In genomic region chr10:79970415-79971182, GRCm38 (mm10) we compare ENCODE assay signal across 9 mouse cellular contexts. TPM values are rescaled to one million over a fixed set of nuclear protein-coding genes. Genes with fewer than 3 reads are reported as not detected.
A peak's percentile ranks its signal among the peaks of the same experiment; 100 is the strongest.
DNase-seq lines count a peak whose midpoint lies in the region; ATAC-seq and TF ChIP-seq lines count a peak whose summit lies in the region.
"Had no signal": no experiment of that assay in that cellular context is flagged by ENCODE, and none has a peak within 500 bp of the region (broad histone marks: within the 10 kb centered on the region; RNA-seq: fewer than 3 reads in every experiment).

Grin3b (plus strand) TSS chr10:79970715.

- peak within 1 kb of the TSS; percentile 62 for H3K9ac ChIP-seq in heart, embryonic 12.5 days
- H3K9ac ChIP-seq in forebrain, embryonic 16.5 days (replicated peaks; ENCODE audit: low read depth, low read length), result peak within 1 kb of the TSS; percentile 44
- no peak within 1 kb of the TSS for H3K9ac ChIP-seq in liver, embryonic 15.5 days

- H3K4me3 ChIP-seq in heart, embryonic 12.5 days, result peak within 1 kb of the TSS; percentile 47
- peak within 1 kb of the TSS; percentile 32 for H3K4me3 ChIP-seq in bone marrow macrophage, adult 2 months (ENCODE audit: insufficient read depth, low read length)
- peak within 1 kb of the TSS; percentile 37 for H3K4me3 ChIP-seq in forebrain, embryonic 16.5 days (replicated peaks; ENCODE audit: low read length)
- peak within 1 kb of the TSS; percentile 14 for H3K4me3 ChIP-seq in liver, embryonic 15.5 days (replicated peaks)

- TF ChIP-seq POLR2A in bone marrow macrophage, adult 2 months (IDR thresholded peaks at IDR 0.05; ENCODE audit: borderline replicate concordance, low read depth, low read length), result no peak

- peaks cover 14% of the 10 kb centered on the region for H3K4me1 ChIP-seq in heart, embryonic 12.5 days (replicated peaks)
- H3K4me1 ChIP-seq in bone marrow macrophage, adult 2 months (ENCODE audit: control insufficient read depth, insufficient read depth, low read length), result peaks cover 13% of the 10 kb centered on the region
- peaks cover 11% of the 10 kb centered on the region for H3K4me1 ChIP-seq in forebrain, embryonic 16.5 days (replicated peaks; ENCODE audit: control insufficient read depth, insufficient read depth, low read length)
- peaks cover 5% of the 10 kb centered on the region; the same call in 1 of the 2 replicates for H3K4me1 ChIP-seq in liver, embryonic 15.5 days (replicated peaks)

- no peak for ATAC-seq in heart, embryonic 12.5 days (ENCODE audit: insufficient number of reproducible peaks, low FRiP score)
- ATAC-seq in forebrain, embryonic 16.5 days, result no peak; the same call in 1 of the 2 replicates
- ATAC-seq in liver, embryonic 15.5 days (ENCODE audit: insufficient read depth), result no peak
- no peak for ATAC-seq in erythroid progenitor cell, adult 5-6 weeks (replicated peaks; ENCODE audit: low FRiP score, poor library complexity, severe bottlenecking)

- peak within 1 kb of the TSS; percentile 80 for H3K4me2 ChIP-seq in heart, embryonic 12.5 days
- H3K4me2 ChIP-seq in forebrain, embryonic 16.5 days (ENCODE audit: low read length), result peak within 1 kb of the TSS; percentile 57
- H3K4me2 ChIP-seq in liver, embryonic 15.5 days, result peak within 1 kb of the TSS; percentile 44

- H3K27ac ChIP-seq in heart, embryonic 12.5 days (ENCODE audit: poor library complexity, severe bottlenecking), result no peak within 1 kb of the TSS
- H3K27ac ChIP-seq in bone marrow macrophage, adult 2 months (ENCODE audit: insufficient read depth, low read depth, low read length), result no peak within 1 kb of the TSS
- H3K27ac ChIP-seq in forebrain, embryonic 16.5 days (ENCODE audit: low read length), result no peak within 1 kb of the TSS
- no peak within 1 kb of the TSS for H3K27ac ChIP-seq in liver, embryonic 15.5 days (replicated peaks)
- H3K27ac ChIP-seq: macrophage had no signal

- H3K9me3 ChIP-seq in heart, embryonic 12.5 days (replicated peaks), result no peaks in the 10 kb centered on the region
- no peaks in the 10 kb centered on the region for H3K9me3 ChIP-seq in forebrain, embryonic 16.5 days (ENCODE audit: control insufficient read depth, low read length)
- H3K9me3 ChIP-seq in liver, embryonic 15.5 days (replicated peaks), result no peaks in the 10 kb centered on the region

- 7% methylated on average over 47 of the region's 47 CpGs for WGBS in heart, embryonic 12.5 days
- WGBS in forebrain, embryonic 16.5 days, result 8% methylated on average over 46 of the region's 47 CpGs
- 7% methylated on average over 46 of the region's 47 CpGs for WGBS in liver, embryonic 15.5 days (ENCODE audit: insufficient replicate concordance)

- no peak for DNase-seq in heart, adult 11 months
- no peak for DNase-seq in ovary, postnatal 36 days (ENCODE audit: low spot score)
- DNase-seq in urinary bladder, postnatal 14 days (ENCODE audit: low spot score), result no peak

- TF ChIP-seq CTCF in bone marrow macrophage, adult 2 months (IDR thresholded peaks at IDR 0.05; ENCODE audit: low read depth, low read length), result no peak

- peaks cover 43% of the 10 kb centered on the region for H3K36me3 ChIP-seq in heart, embryonic 12.5 days
- peaks cover 18% of the 10 kb centered on the region for H3K36me3 ChIP-seq in forebrain, embryonic 16.5 days (ENCODE audit: control insufficient read depth, insufficient read depth)
- peaks cover 33% of the 10 kb centered on the region for H3K36me3 ChIP-seq in liver, embryonic 15.5 days (replicated peaks)

- H3K27me3 ChIP-seq in heart, embryonic 12.5 days (replicated peaks), result peaks cover 61% of the 10 kb centered on the region
- peaks cover 15% of the 10 kb centered on the region for H3K27me3 ChIP-seq in forebrain, embryonic 16.5 days (replicated peaks; ENCODE audit: control insufficient read depth, insufficient read depth, low read length)
- H3K27me3 ChIP-seq in liver, embryonic 15.5 days, result peaks cover 53% of the 10 kb centered on the region

RNA-seq across cellular contexts. Expression of gene Grin3b, which starts in this region (rescaled TPM):
- polyA plus RNA-seq in heart, embryonic 12.5 days (2016; fragmentation: Nextera tagmentation; extraction: Ambion mirVana), result 0.12 and 0.29 TPM in 2 replicates
- 0.65 and 0.91 TPM in 2 replicates for polyA plus RNA-seq in bone marrow macrophage, adult 2 months (2012; ENCODE audit: insufficient read depth, insufficient read length, missing spikeins)
- 0.29 and 0.60 TPM in 2 replicates for polyA plus RNA-seq in forebrain, embryonic 16.5 days (2015; fragmentation: Nextera tagmentation; extraction: Ambion mirVana)
- polyA plus RNA-seq in liver, embryonic 15.5 days (2015; fragmentation: Nextera tagmentation; extraction: Ambion mirVana), result 0.10 TPM in 1 of 2 replicates, not detected in the other
- total RNA-seq in erythroid progenitor cell, adult 5-6 weeks (2015; ENCODE audit: low replicate concordance), result not detected in 2 replicates
- not detected in 2 replicates for total RNA-seq in erythroid progenitor cell, adult 5-6 weeks (2017; ENCODE audit: low replicate concordance)
- polyA plus RNA-seq: macrophage had no signal
